Mouse (Mus musculus) left cerebral cortex, adult 2 months (tissue): ENCODE data around the gene Fbrs. TPM values are rescaled to one million over a fixed set of nuclear protein-coding genes. Genes with fewer than 3 reads are reported as not detected.
A peak's percentile ranks its signal among the peaks of the same experiment; 100 is the strongest.
"Not testable (repeated sequence)": the region's sequence is repeated elsewhere in the genome, so short reads cannot be mapped to it uniquely, and the experiment has no call there.

Experiments
- DNase-seq, 2 experiments: peaks; one replicate each; pipeline ENCODE4 v3.0.0; 2021 to 2022; ENCODE audit warnings: low spot score in 2 of 2, mixed read lengths in 1 of 2; ENCODE audit errors: extremely low spot score in 1 of 2
- H3K27ac ChIP-seq: fragments of 200-600 bp; 2 replicates; pipeline ENCODE4 v1.8.1; 2022
- H3K4me3 ChIP-seq: fragments of 200-600 bp; 2 replicates; pipeline ENCODE4 v1.8.1; 2022
- CTCF ChIP-seq: fragments of 200-600 bp; IDR thresholded peaks from 2 replicates; pipeline ENCODE4 v1.8.1; 2022; ENCODE audit warnings: antibody characterized with exemption, mild to moderate bottlenecking, moderate library complexity
- intact Hi-C: fragments of 180-260 bp; cut with DNase I; formaldehyde crosslinking; loops from one replicate; pipeline ENCODE4 v1.15.1; 2025
- total RNA-seq, 2 experiments: library from RNA; stranded (reverse); gene quantifications; 2 replicates each; pipeline ENCODE4 v1.2.3; 2021

The Fbrs gene
- total RNA-seq, 2 experiments from 2014 or later, result 62.3 to 63.9 TPM

DNA sequence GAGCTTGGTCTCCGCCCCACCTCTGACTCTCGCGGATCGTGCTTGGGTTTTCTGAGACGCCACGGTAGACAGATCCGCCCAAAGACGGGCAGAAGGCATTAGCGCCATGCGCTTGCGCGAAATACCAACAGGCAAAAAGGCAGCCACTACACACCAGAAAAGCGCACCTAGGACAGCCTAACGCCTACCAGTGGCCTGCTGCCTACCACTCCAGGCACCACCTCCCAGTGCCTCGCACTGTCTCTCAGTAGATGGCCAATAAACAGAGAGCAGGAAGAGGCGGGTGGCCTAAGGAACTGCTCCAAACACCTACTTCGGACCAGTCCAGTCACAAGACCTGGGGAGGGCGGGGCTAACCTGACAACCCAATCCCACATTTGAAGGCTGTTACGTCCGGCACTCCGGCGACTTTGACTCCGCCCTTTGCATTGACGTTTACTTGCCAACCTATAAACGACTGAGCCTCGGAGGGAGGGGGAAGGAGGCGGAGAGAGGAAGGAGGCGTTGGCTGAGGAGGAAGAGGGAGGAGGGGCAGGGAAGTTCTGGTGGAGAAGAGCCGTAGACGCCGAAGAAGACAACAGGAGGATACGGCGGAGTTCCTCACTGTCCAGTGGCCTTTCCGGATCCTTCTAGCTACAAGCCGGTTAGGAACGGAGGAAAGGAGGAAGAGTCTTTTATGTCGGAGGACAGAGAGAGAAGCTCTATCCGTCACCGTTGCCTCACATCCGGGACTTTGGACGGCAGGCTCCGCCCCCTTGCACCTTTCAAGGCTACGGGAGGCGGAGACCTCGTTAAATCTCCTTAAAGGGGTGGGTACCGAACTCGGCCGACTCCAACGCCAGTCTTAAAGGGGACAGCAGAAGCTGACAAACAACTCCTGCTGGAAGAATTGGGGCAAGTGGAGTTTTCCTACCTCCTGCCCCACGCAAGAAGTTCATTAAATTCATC, 1.0 kb upstream of the Fbrs start:
- intact Hi-C loops, result loop anchor here (1.0 to 5.0 kb wide), 2 partner anchors 33 to 216 kb away; partner anchors contain the start of genes Dctpp1 and Srcap
- peak overlapping the region; percentile 86 for H3K4me3 ChIP-seq
- no peak; the same call in 1 of the 2 replicates for TF ChIP-seq CTCF
- DNase-seq, result peak; percentile 97 to 99
- H3K27ac ChIP-seq, result peak overlapping the region; percentile 100

DNA sequence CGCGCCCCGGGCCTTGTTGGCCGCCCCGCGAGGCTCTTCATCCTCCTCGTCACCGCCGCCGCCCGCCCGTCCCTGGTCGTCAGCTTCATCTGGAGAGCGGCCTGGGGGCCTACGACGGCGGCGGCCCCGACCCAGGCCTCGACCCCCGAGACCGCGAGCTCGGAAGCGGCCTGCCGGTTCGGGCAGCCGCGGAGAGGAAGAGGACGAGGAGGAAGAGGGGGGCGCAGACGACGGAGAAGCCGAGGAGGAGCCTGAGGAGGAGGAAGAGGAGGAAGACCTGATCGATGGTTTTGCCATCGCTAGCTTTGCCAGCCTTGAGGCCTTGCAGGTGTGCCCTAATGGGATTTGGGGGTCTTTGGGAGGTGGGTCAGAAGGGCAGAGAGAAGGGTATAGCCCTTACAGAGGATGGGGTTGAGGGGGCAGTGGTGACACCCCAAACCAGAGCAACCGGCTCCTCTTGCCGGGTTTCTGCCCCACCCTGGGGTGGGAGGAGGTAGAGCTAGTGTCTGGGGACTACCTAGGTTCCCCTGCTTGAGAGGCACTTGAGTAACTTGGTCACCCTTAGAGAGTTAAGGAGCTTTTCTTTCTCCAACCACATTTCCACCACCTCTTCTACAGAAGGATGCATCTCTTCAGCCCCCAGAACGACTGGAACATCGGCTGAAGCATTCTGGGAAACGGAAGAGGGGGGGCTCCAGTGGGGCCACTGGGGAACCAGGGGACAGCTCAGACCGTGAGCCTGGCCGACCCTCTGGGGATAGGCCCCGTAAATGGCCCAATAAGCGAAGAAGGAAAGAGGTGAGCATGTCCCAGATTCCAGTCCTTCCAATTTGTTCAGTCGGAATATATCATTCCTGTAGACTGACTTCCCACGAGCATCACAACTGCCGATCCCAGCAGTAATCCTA, 573 bp downstream of the Fbrs start:
- intact Hi-C loops, result loop anchor here (5.0 kb wide), 1 partner anchor 217 kb away; the partner anchor contains the start of gene Dctpp1
- no peak for TF ChIP-seq CTCF
- peak overlapping the region; percentile 100 for H3K27ac ChIP-seq
- no peak for DNase-seq
- peak overlapping the region; percentile 86 for H3K4me3 ChIP-seq

GRCm38 (mm10) chr7:127480321-127480720, 1.3 kb downstream of the Fbrs start:
- TF ChIP-seq CTCF, result no peak
- H3K4me3 ChIP-seq, result peak overlapping the region; percentile 86
- DNase-seq, result no peak
- intact Hi-C loops, result no loop called here
- peak overlapping the region; percentile 100; the same call in 1 of the 2 replicates for H3K27ac ChIP-seq

GRCm38 (mm10) chr7:127485416-127485815, 6.4 kb downstream of the Fbrs start:
- Histone ChIP-seq H3K27ac (no peak overlapping the region), H3K4me3 (no peak overlapping the region)
- intact Hi-C loops, result no loop called here
- DNase-seq, result no peak
- no peak for TF ChIP-seq CTCF

- H3K27ac ChIP-seq, H3K4me3 ChIP-seq, intact Hi-C loops, DNase-seq: not testable (repeated sequence)
These were observed 9.4 kb downstream of the Fbrs start for GRCm38 (mm10) chr7:127488364-127488763.

DNA sequence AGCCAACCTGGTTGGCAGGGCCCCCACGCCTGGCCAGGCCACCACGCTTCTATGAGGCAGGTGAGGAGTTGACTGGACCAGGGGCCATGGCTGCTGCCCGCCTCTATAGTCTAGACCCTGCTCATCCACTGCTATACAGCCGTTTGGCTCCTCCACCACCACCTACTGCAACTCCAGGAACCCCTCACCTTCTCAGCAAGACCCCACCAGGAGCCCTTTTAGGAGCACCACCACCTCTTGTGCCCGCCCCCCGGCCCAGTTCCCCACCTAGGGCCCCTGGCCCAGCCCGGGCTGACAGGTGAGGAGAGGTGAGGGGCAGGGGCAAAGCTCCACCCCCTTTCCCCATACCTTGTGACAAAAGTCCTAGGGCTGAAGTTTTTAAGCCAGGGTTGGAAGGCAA, 11.0 kb downstream of the Fbrs start:
- no peak for DNase-seq
- no peak overlapping the region for H3K27ac ChIP-seq
- intact Hi-C loops, result no loop called here
- TF ChIP-seq CTCF, result no peak
- H3K4me3 ChIP-seq, result no peak overlapping the region

GRCm38 (mm10) chr7:127491846-127492245, 12.8 kb downstream of the Fbrs start:
- intact Hi-C loops, result no loop called here
- no peak overlapping the region for H3K27ac ChIP-seq
- TF ChIP-seq CTCF, result no peak
- no peak for DNase-seq
- no peak overlapping the region for H3K4me3 ChIP-seq

DNA sequence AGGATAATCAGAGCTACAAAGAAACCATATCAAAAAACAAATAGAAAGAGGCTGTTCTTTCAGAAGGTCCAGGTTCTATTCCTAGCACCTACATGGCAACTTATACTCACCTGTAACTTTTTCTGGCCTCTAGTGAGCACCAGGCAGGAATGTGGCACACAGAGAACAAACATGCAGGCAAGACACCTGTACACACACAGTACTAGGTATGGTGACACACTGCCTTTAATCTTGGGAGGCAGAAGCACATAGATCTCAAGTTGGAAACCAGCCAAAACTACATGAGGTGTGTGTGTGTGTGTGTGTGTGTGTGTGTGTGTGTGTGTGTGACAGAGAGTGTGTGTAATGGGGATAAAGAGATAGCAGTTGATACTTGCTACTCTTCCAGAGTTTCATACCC, 15.6 kb downstream of the Fbrs start:
- no peak overlapping the region for H3K27ac ChIP-seq
- no peak for TF ChIP-seq CTCF
- no peak for DNase-seq
- H3K4me3 ChIP-seq, result no peak overlapping the region
- intact Hi-C loops, result loop anchor here (5.0 kb wide), 1 partner anchor 187 kb away; no protein-coding TSS in a partner anchor

DNA sequence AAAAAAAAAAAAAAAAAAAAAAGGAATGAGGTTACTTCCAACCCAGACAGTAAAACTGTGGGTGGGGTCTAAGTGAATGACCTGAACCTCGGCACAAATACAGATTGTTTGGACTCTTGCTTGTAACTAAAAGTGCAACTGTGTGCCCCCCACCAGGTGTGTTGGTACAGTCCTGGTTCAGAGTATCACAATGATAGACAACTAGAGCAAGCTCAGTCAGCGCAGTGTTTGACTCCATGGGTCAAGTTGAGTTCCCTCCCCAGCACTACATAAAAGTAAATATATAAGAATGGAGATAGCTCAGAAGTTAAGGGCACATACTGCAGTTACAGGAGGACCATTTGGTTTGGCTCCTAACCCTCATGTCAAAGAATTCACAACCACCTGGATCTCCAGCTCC, 18.4 kb downstream of the Fbrs start:
- Histone ChIP-seq H3K4me3 (no peak overlapping the region), H3K27ac (no peak overlapping the region)
- intact Hi-C loops, result loop anchor here (5.0 kb wide), 1 partner anchor 190 kb away; no protein-coding TSS in a partner anchor
- no peak for TF ChIP-seq CTCF
- no peak for DNase-seq

DNA sequence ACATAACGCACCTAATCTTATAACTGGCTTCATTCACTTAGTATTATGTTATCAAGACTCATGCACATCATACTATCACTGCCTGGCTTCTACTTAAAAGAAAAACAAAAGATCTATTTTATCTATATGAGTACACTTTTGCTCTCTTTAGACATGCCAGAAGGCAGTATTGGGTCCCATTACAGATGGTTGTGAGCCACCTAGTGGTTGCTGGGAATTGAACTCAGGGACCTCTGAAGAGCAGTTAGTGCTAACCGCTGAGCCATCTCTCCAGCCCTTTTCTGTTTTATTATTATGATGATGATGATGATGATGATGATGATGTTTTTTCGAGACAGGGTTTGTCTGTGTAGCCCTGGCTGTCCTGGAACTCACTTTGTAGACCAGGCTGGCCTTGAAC, 19.4 kb downstream of the Fbrs start:
- peak; percentile 64 for TF ChIP-seq CTCF
- no peak for DNase-seq
- intact Hi-C loops, result loop anchor here (1.0 to 5.0 kb wide), 2 partner anchors 136 to 191 kb away; no protein-coding TSS in a partner anchor
- H3K4me3 ChIP-seq, result no peak overlapping the region
- no peak overlapping the region for H3K27ac ChIP-seq

DNA sequence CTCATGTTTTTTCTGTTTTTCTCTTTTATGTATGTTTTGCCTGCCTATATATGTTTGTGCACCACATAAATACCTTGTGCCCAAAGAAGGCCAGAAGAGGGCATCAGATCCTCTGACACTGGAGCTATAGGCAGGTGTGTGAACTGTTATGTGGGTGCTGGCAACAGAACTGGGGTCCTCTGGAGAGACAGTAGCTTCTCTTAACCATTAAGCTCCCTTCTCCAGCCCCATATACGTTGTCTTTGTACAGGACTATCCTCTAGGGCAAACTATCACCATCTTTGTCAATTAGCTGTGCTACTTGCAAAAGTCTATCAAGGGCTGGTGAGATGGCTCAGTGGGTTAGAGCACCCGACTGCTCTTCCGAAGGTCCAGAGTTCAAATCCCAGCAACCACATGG, 29.3 kb downstream of the Fbrs start:
- no peak for TF ChIP-seq CTCF
- intact Hi-C loops, result loop anchor here (5.0 kb wide), 1 partner anchor 131 kb away; the partner anchor contains the start of gene Zfp747
- no peak overlapping the region for H3K4me3 ChIP-seq
- no peak overlapping the region for H3K27ac ChIP-seq
- no peak for DNase-seq

- not testable (repeated sequence) for DNase-seq, H3K27ac ChIP-seq, H3K4me3 ChIP-seq
- intact Hi-C loops, result loop anchor here (5.0 kb wide), 2 partner anchors 133 to 237 kb away; partner anchors contain the start of gene Zfp747
These were observed 30.8 kb downstream of the Fbrs start for GRCm38 (mm10) chr7:127509830-127510229.
